Mouse (Mus musculus) layer of hippocampus, adult 9-10 months (tissue): ENCODE measurements at regions not wholly inside any gene's neighbourhood (a gene's known extent, or its start where the extent isn't known, plus 50 kb on each side); places are given as distances from the start of the nearest gene placed in this dataset.

Experiments used
- DNase-seq: peaks from one replicate; pipeline ENCODE4 v3.0.0; 2022; ENCODE audit warnings: low spot score

DNA sequence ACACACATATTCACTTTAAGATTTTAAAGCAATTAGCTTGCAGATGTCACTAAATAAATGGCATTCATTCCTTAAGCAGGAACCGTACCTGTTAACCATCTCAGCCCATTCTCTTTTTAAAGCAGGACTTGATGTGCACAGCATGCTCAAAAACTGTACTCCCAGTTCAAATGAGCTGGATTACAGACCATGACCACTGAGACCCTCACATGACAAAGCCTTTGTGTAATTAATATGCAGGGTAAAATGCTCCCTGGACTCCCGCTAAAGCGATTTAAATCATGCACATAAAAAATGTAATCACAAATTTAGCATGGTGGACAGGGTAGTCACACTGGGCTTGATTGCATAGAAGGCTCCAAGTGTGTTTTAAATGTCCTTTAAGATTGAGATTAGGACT lies 547.2 kb downstream of the Nr4a2 start:
- no peak for DNase-seq

DNA sequence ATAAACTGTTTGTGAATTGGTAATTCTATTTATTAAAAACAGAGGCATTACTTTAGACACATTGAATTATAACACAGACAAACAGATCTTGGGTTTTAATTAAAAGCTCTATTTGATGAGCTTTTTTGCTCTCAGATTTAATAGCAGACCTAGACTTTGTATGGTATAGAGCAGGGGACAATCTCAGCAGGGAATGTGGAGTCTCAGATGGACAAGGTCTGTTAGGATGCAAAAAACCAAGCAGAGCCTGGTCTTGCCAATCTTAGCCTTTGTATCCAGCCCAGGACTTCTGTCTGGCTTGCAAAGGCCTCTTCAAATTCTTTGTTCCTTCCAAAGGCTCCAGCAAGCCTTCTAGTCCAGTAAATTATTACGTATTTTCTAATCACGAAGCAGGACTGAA lies 551.0 kb downstream of the Nr4a2 start:
- DNase-seq = no peak

DNA sequence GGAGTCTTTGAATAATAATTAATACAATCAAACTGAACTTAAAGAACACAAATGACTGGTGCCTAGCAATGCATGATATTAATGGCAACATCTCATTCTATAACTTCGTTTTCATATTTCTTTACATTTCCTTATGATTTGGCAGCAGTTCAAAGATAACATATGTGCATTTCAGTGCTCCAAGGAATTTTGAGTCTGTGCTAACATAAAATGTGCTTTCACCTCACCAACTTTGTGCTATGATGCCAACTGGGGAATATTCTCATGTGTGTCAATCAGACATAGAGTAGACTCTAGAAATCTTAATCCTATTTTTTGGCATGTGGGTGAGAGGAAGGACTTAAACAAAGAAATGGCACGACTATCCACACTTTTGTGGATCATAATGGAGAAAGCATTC lies 562.5 kb downstream of the Nr4a2 start:
- no peak for DNase-seq

- DNase-seq = no peak
Measured at GRCm38 (mm10) chr2:56552197-56552964, 571.4 kb downstream of the Nr4a2 start.

GRCm38 (mm10) chr2:56550163-56550562 lies 573.6 kb downstream of the Nr4a2 start:
- no peak for DNase-seq

GRCm38 (mm10) chr2:56540714-56541113 lies 583.1 kb downstream of the Nr4a2 start:
- DNase-seq = no peak

DNA sequence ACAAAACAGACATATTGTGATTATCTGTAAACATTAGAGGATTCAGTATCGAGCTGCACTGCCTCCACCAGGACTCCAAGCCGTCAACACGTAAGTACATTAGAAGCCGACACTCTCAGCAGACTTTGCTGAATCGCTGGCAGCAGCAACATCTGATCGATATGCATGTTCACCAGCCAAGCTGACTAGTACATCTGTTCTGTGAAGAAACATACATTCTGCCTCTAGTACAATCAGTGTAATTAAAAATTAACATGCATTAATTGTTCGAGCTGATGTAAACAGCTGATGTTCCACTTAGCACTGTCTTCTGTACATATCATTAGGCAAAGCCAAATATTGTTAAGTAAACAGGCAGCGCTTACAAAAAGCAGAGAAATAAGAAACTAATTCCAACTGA lies 584.0 kb downstream of the Nr4a2 start:
- peak; percentile 21 for DNase-seq

- no peak for DNase-seq
Measured at GRCm38 (mm10) chr2:56519428-56519827, 604.4 kb downstream of the Nr4a2 start.
